Mouse (Mus musculus) liver, adult (tissue): ENCODE data around the gene Btf3.

ENCODE experiments used
- GATA4 ChIP-seq: IDR thresholded peaks from 2 replicates; pipeline ENCODE4 v1.6.1; 2014; ENCODE audit warnings: mild to moderate bottlenecking, low read length; ENCODE audit not compliant: insufficient replicate concordance

The Btf3 gene

GRCm38 (mm10) chr13:98354090-98354801 lies 37.4 kb upstream of the Btf3 start, which contains the start of gene Foxd1:
TSS of gene Foxd1 (plus strand) at chr13:98354242.
- TF ChIP-seq GATA4, result no peak

DNA sequence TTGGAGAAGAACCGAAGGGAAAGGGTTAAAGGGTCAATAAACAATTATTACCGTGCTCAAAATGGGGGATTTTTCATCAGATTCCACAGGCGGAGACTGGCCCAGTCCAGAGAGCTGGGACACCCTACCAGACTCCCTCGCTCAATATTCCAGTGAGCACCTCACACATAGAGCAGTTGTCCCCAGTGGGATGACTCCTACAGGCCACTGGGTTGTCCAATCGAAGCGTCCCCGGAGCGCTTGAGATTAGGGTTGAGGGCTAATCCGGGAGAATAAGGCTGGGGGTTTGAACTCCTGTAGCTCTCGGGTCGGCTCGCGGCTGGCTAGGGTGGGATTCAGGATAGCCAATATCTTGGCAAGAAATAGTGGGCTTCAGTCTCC lies 36.9 kb upstream of the Btf3 start:
- TF ChIP-seq GATA4, result no peak

DNA sequence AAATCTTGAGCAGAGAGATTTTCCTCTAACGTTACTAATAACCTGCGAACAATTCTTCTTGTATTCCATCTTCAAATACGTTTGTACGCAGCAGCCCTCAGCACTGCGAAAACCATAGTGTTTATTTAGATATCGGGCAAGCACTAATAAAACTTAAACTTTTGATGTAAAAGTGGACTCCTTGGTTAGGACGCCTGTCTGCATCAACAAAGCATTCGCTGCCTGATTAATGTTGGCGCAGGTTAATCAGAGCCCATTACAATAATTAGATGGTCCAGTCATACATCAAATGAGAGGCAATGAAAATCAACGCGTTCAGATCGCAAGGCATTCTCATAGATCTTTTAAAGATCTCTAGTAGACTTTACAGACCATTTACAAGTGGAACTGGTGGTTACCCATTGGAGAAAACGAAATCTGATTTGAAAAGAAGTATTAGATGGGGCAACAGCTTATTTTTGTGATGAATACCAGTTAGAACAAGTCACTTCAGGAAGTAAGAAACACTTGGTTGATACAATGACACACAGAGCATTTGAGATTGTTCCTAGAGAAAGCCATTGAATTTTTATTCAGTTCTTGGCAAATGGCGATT lies 35.7 kb upstream of the Btf3 start:
- TF ChIP-seq GATA4, result no peak

GRCm38 (mm10) chr13:98351527-98351926 lies 34.7 kb upstream of the Btf3 start:
- TF ChIP-seq GATA4, result no peak

DNA sequence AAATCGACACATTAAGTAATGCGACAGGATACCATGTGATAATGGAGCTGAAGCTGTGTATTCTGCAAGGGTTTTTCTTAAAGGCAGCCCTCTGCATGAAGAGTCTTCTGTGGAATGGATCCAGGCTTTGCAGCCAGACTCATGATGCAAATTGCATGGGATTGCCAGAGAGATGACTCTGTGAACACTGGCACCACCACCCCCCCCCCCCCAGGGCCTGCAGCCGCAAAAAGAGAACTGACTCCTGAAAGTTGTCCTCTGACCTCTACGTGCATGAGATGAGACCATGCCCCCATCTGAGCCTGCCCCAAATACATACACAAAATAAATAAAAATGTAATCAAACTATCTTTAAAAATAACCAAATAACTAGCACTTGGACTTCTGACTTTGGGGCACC lies 32.7 kb upstream of the Btf3 start:
- no peak for TF ChIP-seq GATA4

GRCm38 (mm10) chr13:98340506-98340905 lies 23.7 kb upstream of the Btf3 start:
- TF ChIP-seq GATA4, result no peak

DNA sequence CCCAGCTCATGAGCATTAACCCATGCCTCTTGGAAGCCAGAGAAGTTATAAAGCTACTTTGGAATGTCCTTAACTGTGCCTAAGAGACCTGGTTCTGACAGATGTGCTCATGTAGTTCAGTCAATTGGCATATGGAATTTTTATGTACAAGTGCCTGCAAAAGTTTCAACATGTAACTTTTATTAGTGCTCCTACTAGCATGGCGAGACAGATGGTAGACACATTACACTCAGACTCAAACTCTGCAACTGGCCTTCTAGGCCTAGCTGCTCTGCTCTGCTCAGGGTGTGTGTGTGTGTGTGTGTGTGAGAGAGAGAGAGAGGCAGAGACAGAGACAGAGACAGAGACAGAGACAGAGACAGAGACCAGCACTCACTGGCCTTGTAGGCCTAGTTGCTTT lies 19.4 kb upstream of the Btf3 start:
- no peak for TF ChIP-seq GATA4

DNA sequence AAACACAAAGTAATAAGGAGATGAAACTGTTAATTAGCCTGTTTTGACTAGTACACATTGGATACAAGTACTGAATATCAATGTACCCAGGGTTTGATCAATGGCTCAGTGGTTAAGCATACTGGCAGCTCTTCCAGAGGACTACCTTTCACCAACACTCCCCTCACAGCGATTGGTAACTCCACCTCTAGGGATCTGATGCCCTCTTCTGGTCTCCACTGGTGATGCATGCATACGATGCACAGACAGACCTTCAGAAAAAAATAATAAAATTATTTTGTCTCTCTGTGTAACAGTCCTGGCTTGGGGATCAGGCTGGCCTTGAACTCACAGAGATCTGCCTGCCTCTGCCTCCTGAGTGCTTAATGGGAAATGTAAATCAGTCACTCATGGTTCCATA lies 15.3 kb upstream of the Btf3 start:
- no peak for TF ChIP-seq GATA4

GRCm38 (mm10) chr13:98325034-98325433 lies 8.2 kb upstream of the Btf3 start:
- no peak for TF ChIP-seq GATA4

DNA sequence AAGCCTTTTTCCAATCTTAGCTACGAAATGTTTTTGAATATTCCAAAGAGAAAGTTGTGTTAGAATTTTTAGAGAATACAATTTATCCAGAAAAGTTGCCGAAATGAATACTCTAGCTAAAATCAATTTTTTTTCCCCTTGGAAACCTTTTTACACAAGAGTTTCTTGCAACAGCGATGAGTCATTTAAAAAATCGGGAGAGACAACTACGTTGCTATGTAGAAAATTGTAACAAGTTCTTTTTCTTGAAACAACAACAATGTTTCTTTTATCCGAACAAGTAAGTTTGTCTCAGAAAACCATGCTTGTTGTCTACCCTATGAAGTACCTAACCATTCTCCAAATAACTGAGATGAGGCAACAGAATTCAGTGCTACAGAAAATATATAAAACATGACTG lies 1.1 kb upstream of the Btf3 start:
- no peak for TF ChIP-seq GATA4

GRCm38 (mm10) chr13:98317246-98317677 lies 456 bp upstream of the Btf3 start:
- TF ChIP-seq GATA4, result no peak

- TF ChIP-seq GATA4, result no peak
Observed at GRCm38 (mm10) chr13:98316140-98316479, 696 bp downstream of the Btf3 start.

DNA sequence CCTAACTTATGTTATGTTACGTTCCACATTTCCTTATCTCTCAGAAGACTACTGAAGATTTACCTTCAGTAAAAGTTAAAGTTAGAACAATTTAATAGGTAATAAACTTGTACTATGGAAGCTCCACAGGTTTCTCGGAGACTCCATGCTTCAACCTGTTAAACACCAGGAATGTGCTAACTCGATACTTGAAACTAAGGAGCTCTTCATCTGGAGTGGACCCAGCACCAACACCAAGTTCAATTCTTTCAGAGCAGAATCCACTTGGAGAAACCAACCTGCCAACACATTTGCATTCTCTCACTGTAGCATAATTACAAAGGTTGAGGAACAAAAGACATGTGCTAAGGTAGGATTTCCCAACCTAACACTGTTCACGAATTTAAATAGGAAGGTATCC lies 1.7 kb downstream of the Btf3 start:
- TF ChIP-seq GATA4, result no peak

GRCm38 (mm10) chr13:98313631-98314030 lies 3.2 kb downstream of the Btf3 start:
- TF ChIP-seq GATA4, result no peak

DNA sequence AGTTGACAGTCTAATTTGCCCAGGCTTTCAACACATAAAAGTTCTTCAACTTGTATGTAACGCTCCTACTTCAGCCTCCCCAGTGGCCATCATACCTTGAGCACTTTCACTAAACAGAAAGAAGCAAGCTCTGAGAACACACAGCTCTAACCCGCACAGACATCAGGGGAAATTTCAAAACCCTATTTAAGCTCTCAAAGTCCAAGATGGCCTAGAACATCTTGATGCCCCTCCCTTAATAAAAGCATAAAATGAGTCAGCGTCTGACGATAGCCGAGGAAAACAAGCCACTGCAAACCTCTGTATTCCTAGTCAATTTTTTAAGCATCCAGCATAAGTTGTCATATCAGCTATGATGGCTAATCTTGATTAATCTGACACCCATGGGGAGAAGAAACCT lies 5.2 kb downstream of the Btf3 start:
- TF ChIP-seq GATA4, result no peak

DNA sequence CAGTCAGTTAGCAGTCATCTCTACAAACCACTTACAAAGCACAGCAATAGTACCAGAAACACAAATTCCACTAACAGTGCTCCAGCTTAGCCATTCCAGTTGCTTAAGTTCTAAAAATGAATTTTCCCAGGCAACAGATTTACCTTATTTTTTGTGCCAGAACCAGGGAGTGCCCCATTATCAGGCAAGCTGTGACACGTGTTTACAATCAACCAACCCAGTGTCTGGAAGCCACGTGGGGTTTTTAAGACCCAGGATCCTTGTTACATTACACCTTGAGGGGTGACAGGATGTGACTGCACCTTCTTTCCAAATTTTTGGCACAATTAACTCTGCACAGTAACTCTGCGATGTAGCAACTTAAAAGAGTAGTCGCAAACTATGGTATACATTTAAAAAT lies 8.1 kb downstream of the Btf3 start:
- no peak for TF ChIP-seq GATA4

DNA sequence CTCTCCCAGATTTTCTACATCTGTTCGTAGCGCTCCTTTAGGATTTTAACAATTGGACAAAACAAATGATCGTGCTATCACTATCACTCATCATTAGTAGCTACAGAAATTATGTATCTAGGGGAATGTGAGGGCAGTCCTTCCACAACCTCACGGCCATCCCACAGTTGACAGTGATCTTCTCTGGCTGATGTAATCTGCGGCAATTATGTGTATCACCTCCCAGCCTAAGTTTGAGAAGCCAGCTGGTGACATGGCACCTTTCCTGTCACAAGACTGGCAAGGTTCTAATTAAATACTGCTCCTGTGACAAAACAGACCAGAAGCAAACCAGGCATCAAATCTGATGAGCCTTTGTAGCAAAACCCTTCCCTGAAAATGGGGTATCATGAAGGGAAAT lies 8.8 kb downstream of the Btf3 start:
- TF ChIP-seq GATA4, result no peak
